Mouse (Mus musculus) kidney, adult 8-10 months (tissue): ENCODE measurements at regions not wholly inside any gene's neighbourhood (a gene's known extent, or its start where the extent isn't known, plus 50 kb on each side); places are given as distances from the start of the nearest gene placed in this dataset.

ENCODE experiments used
- DNase-seq, 2 experiments: peaks; one replicate each; pipeline ENCODE4 v3.0.0; 2022

DNA sequence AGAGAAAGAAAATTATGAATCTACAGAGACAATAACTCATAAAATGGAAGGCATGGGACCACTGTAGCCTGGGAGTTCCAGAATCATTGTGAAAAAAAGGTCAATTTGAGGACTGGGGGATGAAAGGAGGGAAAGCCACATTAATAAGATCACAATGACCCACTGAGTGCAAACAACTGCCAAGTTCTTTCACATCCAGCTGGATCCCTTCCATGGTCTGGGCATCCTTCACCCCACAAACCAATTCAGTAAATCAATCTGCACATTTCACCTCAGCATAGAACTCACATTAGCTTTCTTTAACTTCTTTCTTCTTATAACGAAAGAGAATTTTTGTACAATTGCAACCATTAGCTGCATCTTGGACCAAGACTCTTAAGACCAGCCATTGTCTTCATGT, 169.4 kb downstream of the Gm19410 start:
- DNase-seq = no peak

DNA sequence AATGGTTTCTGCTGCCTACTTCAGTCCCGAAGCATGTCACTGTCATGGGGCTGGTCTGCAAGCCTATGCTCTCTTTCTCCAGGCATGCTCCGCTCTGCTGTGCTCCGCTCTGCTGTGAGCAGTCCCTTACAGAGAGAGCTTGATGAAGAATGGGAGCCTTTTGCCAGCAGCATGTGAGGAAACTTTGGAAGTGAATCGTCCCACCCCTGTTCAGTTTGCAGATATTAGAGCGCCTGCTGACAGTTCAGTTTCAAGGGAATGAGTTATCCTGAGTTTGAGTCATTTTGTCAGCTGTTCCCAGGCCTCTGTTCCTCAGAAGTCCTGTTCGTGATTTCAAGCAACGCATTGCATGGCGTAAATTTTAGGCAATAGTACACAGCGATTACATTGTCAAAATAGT, 173.6 kb downstream of the Gm19410 start:
- no peak for DNase-seq

DNA sequence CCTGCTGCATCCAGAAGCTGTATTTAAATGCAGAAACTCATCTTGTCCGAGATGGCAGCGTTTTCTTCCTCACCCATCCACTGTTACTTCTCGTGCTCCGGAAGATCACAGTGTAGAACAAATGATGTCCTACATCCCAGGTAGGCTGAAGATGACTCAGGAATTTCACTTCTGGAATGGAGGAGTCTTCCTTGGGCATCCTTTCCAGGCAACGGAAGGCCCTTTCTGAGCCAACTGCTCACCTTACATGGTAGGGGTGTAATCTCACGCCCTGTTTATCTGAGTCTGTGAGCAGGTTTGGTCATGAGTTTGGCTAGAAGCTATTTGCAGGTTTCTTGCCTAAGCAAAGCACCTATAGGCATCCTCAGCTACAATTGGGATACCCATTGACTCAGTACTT, 176.9 kb downstream of the Gm19410 start:
- no peak for DNase-seq

DNA sequence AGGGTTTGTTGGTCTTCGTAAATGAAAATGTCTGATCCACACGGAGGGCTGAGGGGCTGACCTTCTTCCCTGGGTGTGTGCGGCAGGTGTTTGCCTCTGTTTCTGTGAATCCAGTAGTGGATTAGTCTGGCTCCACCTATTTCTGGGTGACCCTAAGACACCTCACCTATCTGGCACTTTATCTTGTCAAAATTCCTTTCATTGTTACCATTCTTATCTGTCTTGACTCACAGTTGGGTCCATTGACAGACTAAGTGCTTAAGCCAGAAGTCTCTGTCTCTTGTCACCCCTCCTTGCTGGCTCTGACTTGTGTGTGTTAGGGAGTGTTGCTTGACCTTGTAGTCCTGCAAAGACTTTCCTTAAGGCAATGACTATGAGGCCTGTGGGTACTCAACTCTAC, 178.1 kb downstream of the Gm19410 start:
- DNase-seq = no peak

DNA sequence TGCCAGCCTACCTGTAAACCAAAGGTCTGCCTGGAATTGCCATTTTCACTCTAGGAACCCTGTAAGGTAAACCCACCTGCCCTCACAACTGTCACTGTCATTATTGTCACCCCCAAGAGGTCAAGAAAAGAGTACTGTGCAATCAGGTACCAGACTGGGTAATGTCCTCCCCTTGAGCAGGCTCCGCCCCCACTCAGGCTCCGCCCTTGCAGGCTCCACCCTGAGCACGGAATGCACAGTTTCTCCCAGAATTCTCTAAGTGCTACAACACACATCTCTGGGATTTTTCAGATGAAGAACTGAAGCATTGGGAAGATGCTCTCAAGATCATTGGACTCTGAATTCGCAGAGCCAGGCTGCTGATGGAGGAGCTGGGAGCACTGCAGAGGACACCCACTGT, 178.9 kb downstream of the Gm19410 start:
- no peak for DNase-seq

DNA sequence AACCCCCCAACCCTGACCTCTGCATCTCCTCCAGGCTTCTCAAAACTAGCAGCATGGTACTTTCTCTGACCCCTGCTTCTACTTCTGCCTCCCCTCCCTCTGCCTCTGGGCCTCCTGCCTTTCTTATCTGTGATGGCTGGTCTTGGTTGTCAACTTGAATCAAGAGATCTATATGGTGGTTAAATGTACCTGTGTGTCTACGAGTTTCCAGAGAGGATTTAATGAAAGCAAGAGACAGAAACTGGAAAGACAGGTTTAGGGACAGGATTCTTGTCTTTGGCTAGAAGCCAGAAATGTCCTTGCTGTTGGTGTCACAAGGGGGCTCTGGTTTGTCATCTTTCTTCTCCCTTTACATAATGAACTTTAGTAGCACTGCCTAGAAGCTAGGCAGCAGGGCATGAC, 180.9 kb downstream of the Gm19410 start:
- no peak for DNase-seq

DNA sequence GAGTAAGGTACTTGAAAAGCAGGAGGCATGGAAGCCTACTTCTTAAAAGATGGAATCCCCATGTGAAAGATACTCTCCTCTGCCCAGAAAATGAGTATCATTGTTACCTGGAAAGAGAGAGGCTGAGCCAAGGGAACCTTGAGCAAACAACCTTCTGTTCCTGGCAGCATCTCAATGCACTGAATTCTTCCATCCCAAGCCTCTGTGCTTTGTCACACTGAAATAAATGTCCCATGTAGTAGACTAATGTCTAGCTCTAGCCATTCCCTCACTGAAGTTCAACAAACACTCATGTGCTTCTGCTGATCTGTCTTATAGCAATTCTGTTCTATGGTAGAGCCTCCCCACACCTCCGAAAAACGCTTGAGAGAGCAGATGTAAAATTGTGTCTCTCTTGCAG, 182.6 kb downstream of the Gm19410 start:
- no peak for DNase-seq

DNA sequence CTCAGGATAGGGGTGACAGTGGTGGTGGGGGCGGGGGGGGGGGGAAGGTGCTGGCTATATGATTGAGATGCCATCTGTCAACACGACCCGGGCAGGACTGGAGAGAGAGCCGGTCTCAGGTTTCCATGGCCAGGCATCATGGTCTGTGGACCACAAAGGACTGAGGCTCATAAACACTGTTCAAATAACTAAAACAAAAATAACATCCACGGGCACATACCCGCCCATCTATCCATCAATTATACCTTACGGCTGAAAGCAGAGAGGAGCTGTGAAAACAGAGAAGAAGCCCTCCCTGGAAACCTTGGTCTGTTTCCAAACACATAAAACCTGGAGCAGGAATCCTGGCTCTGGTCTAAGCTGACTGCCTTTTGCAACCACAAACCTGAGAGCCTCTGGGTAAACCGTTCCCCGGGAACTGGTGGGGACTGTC, 183.2 kb downstream of the Gm19410 start:
- DNase-seq = no peak

DNA sequence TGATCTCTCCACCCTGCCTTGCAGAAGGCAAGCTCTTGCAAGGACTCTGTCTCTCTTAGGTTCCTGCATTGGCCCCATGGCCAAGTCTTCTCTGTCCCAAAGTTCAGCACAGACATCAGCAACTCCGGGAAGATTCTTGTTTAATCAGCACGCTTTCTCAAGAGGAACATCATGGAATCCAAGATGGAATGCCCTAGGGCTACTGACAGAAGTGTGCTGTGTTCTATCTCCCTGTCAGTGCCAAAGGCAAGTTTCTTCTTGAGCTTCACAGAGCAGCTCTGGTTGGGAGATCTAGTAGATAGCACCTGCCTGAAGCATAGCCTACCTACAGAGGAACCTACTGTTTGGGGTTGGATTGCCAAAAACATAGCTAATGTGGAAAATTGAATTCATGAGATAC, 189.9 kb downstream of the Gm19410 start:
- no peak for DNase-seq

DNA sequence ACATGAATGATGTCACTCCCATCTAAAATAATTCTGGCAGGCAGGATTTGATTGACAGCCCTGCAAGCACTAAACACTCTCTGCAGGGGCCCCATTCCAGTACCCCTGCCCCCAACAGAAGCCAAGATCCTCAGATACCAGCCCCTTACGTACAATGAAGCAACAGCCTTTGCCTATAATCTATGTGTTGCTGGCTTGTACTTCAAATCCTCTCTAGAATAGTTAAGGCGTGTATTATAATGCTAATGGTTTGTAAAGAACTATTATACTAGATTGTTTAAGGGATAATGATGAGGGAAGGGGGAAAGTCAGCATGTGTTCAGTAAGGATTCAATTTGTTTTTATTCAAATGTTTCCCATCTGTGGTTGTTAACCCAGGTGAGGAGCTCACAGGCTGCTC, 190.7 kb downstream of the Gm19410 start:
- DNase-seq = no peak

DNA sequence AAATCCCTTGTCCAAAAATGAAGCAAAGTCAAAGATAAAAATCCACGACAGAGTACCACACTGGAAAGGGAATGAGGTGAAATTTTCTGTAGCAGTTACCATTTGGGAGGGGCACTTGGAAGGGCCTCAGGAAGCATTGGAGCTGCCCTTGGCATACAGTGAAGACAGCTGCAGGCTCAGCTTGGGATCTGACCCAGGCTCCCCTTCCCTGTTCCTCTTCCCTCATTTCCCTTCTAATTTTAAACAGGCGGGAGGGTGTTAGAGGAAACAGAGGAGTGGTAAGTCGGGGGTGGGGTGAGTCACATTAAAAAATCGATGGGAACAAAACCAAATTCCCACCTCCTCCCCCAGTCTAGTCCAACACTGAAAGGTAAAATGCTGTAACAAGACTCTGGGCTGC, 193.6 kb downstream of the Gm19410 start:
- no peak for DNase-seq

DNA sequence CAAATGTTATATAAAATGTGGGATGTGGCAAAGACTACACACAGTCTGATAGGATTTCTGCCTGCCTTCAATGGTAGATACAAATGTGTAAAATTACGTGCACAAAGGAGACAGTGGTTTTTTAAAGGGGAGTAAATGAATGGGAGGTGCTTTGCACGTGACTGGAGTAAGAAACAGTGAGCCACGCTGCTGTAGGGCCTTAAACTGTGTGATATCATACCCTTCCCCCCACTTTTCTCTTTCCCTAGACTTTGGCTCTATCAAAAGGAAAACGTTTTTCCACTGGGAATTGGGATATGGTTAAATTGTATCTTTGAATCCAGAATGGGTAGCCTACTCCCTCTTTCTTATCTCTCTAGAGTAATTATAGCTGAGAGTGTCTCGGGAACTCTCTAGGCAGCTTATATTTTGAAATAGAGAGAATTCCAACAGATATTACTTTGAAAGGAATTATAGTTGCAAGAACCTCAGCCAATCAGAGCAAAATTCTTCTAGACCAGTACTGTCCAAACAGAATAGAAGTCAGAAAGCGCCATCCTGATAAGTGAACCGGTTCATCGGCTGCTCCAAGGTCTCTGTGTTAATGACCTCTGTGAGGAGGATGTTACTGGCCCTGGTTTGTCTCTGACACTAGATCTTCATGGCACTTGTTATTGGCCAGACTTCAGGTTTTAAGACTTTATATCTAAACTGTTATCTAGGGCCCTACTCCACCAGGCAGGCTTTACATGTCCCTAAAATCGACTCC, 195.5 kb downstream of the Gm19410 start:
- DNase-seq = no peak

DNA sequence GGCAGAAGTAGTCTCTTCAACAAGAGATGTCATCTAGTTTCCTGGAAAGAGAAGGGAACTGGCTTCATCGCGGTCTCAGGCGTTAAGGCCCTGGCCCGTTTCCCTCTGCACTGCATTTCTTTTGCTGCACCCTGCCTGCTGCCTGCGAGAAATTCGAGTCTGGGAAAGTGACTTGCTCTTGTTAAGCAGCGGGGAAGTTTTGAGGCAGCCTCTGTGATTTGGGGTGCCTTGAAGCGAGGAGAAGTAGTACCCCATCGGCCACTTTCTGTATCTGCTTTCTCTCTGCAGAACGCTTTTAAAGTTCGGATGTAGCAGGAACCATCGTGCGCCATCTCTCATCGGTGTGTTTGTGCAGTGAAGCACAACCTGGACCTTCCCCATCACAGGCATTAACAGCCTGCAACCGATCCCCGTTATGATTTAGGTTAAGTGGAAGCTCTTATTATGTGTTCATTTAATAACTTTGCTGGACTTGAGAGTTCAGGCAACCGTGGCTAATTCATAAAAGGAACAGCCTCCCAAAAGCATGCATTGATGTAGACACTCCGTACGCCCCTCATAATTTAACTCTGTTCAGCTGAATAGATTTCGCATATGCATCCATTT, 196.1 kb downstream of the Gm19410 start:
- no peak for DNase-seq

DNA sequence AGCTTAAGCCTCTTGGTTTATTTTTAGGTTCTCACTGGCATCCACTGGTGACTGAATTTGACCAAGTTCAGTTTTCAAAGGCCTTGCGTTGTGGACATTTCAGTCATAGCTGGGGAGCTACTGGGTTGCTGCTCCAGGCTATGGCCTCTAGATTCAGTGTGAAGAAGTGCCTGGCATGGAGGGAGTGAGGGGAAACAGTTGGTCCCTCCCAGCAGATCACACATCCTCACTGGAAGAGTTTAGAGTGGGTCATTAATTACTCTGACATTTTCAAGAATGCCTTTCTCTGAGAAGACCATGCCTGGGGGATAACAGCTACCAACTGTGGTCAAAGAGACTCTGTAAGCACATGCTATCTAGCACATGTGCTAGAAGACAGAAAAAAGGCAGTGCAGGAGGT, 199.3 kb downstream of the Gm19410 start:
- DNase-seq = no peak

DNA sequence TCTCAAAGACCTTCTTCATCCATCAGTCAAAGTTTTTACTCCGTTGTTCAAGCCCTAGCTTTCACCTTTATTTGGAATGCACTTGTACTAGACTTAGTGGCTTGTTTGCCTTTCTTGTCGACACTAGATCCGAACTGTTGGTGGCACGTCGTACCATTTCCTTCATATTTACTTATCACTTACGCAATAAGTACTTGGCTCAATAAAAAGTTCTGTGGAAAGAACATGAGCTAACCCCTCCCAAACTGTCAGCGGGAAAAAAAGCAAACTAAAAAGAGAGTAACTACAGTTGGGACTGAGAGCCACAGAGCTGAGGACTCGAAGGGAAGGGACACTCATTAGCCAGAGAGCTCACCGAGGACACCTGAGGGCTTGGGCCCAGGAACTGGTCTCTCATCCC, 202.8 kb downstream of the Gm19410 start:
- DNase-seq = no peak

DNA sequence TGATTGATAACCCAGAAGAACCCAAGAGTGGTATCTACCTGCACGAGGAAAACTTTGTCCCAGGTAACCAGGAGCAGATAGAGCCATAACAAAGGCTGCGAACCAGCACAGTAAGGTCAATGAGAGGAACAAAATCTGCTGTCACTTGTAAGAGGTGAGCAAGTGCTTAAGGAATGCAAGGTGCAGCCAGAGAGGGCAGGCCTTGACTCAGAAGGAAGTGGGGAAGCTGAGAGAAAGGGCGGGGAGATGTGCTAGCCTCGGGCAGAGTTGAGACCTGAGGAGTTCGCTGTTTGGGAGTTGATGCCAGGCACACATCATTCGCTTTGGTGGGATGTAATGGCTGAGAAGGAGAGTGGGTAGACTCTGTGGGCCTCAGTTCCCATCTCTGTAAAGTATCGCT, 205.5 kb downstream of the Gm19410 start:
- no peak for DNase-seq

DNA sequence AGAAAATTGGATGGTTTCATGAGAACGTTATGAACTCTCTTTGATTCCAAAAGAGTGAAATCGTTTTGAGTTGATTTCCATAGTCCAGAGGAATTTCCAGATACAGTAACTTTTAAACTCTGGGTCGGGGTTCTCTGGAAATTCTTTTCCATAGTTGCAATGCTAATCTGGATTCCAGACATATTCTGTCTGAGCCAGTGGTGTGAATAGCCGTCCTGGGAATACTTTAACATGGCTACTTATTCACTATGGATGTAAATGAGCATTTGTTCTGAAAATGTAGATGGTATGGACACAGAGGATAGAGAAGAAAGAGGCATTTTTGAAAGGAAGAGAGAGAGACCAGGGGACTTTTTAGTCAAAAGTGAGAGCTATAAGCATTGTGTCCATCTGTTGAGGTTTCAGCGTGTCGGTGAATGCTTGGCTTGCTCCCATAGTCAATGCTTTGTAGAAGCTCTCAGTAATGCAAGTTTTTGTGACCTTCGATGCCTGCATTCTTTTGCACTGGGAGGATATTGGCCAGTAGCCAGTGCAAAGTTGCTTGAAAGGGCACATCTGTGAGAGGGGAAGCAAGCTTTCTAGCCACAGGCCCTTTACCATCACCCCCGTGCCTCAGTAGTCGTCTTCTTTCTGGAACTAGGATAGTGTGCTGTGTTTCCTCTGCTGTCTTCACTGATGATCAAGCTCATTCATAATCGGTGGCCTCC, 208.9 kb downstream of the Gm19410 start:
- peak; percentile 45 to 67 for DNase-seq

DNA sequence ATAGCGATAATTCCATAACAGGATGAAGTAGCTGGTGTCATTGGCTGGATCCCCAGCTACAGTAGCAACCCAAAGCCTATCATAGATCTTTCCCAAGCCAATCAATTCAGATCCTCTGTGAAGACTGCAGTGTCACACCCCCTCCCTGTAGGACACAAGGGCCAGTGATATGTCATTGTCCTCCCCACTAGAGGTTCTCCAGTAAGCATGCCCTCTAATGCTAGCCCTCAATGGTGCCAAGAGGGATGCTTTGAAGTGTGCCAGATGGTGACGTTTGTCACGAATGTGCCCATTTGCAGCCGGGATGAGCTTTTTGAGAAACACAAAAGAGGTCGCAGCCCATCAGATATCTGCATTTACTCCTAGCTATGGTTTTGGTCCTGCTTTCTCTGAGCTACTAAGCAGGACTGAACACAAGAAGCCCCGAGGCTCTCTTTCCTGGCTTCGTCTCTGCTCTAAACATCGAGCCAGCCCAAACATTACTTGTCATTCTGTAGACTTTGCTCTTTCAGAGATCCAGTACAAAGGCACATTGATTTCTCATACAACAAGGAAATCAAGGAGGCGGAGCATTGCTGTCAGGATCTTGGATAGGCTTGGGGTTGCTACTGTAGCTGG, 214.2 kb downstream of the Gm19410 start:
- DNase-seq = no peak

DNA sequence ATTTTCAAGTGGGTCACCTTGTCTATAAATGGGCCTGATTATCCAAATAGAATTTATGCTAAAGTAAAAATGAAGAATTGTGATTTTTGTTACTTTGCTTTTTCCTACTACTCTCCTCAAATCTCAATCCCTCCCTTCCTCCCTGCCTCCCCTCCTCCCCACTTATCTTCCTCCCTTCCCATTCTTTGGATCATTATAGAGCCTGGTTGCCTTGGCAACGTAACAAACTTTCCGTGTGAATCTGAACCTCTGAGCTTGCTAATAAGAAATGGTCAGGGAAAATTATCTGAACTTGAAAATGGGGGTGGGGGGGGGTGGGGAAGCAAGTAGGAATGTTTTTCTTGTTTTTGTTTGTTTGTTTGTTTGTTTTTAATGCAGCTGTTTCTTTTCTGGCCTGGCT, 217.5 kb downstream of the Gm19410 start:
- DNase-seq = no peak

DNA sequence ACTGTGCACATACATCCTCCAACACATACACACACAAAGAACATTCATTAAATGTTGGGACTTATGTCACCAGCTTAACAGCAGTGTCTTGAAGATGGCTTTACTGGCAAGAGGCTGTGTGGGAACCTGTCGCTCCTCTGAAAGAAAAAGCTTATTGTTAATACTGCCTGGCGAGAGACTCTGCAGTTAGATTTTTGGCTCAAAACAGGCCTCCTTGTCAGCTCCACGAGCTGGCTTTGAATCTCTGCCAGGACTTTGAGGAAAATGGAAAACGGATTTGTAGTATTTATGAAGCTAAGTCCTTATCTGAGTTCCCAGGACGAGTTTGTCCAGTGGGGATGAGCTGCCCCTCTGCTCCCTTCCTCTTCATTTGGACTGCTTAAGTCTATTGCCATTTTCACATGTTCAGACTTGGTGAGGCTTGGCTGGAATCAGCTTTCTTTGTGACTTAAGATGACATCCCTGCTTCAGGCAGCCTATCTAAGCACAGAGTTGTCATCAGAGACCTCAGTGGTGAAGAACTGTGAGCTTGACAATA, 219.6 kb downstream of the Gm19410 start:
- peak; percentile 7 to 12 for DNase-seq

DNA sequence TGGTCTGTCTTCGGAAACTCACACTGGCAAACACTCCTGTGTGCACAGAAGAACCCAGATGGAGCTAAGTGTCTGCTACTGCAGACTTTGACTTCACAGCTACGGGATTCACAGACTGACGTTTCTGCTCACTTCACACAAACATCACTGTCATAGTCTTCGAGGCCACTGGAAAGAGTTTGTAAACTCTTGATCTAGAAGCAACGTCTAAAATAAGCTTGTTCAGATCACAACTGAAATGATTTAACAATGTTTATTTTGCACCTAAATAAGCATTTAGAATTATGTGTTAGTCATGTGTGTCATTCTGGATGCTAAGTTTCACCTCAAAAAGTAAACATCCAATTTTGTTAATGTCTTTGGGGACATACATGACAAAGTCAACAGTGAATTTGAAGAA, 221.7 kb downstream of the Gm19410 start:
- no peak for DNase-seq

DNA sequence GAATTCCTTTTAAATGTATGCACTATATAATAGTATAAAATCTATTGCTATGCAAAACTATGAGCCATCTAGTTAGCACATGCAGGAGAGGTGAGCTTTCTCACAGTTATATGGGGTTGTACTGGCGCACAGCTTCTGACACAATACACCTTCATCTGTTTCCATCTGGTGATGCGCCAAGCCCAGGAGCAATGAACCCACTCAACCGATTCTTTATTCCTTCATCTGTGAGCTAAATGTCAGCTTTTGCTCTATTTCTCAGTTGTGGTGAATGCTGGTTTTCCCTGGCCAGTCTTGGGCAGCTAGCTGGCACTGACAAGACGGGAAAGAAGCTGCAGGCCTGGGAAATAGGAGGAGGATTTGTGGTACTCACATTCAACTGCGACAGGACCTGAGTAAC, 225.4 kb downstream of the Gm19410 start:
- no peak for DNase-seq

DNA sequence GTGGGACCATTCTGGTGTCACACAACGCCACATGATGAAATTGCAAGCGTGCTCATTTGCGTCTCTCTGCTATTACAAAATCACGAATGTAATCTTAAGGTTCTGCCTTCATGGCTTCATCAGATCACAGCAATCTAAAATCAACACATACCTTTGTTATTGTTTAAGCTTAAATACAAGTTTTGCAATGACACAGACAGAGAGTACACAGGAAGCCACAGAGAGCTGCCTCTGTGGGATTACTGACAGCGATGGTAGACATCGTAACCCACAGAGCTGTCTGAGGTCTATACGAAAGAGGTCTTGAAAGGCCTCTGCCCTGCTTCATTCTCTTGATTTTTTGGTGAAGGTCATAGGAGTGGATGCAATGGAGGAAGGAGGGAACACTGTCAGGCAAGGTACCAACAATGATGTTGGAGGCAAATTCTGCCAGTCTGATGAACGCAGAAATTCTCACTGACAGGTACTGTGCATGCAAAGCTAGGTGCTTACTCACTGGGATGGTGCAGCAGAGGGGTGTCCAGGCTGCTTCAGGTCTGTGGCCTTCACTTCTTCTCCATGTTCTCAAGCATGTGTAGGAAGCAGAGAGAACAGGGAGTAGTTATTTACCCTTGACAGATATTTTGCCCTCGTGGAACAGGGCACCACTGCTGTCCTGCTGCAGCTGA, 226.5 kb downstream of the Gm19410 start:
- DNase-seq = no peak
